Mouse (Mus musculus) heart, postnatal 14 days (tissue): ENCODE measurements around the gene Syne1. TPM values are rescaled to one million over a fixed set of nuclear protein-coding genes. Genes with fewer than 3 reads are reported as not detected.

Experiments
- DNase-seq, 2 experiments: peaks; one replicate each; pipeline ENCODE4 v3.0.0; 2021 to 2022
- intact Hi-C: fragments of 180-260 bp; cut with DNase I; formaldehyde crosslinking; loops from one replicate; pipeline ENCODE4 v1.15.1; 2025
- total RNA-seq, 2 experiments: library from RNA; stranded (reverse); gene quantifications; 2 replicates each; pipeline ENCODE4 v1.2.3; 2021

Gene Syne1
- total RNA-seq, 2 experiments from 2014 or later: 64.3 to 67.6 TPM

GRCm38 (mm10) chr10:5032192-5033048 lies 518.9 kb downstream of the Syne1 start:
- DNase-seq: no peak
- intact Hi-C loops: loop anchor here (2.0 to 5.0 kb wide), 2 partner anchors 14 to 85 kb away; no protein-coding TSS in a partner anchor

DNA sequence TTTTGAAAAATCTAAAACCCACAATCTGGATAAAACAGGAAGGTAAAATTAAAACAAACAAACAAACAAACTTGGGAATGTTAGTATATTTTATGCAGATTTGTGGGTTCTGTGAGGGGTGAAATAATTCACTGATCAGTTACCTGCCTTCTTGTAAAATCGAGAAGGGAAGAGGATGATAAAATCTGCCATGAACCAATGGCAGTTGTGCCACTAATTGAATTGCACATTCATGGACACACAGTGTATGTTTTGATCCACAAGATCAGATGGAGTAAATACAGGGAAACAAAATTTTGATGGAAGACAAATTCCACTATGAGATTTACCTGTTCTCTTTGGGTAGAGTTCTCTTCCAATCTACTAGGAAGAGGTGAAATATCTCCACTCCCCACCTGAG lies 521.4 kb downstream of the Syne1 start:
- intact Hi-C loops: loop anchor here (5.0 kb wide), 1 partner anchor 87 kb away; no protein-coding TSS in a partner anchor
- no peak for DNase-seq

- no peak for DNase-seq
- intact Hi-C loops: no loop called here
These were observed 522.1 kb downstream of the Syne1 start for GRCm38 (mm10) chr10:5029161-5029560.

DNA sequence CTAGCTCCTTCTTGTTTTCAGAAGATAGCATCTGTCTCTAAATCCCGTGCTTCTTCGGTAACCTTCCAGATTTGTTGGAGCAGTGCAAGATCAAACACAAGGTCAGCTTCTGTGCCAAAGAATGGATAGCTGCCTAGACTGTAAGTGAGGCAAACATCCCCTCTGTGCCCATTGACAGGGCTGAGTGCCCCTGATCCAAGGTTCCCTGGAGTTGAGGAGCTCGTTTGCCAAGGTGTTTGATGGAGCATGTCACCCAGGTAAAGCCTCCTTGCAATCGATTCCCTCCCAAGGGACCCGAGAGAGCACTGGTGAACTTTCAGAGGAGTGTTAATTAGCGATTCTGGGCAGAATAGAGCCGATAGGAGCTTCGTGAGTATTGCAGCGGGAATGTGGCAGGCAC lies 523.0 kb downstream of the Syne1 start:
- intact Hi-C loops: no loop called here
- no peak for DNase-seq

- DNase-seq: no peak
- intact Hi-C loops: no loop called here
These were observed 524.1 kb downstream of the Syne1 start for GRCm38 (mm10) chr10:5027208-5027607.

DNA sequence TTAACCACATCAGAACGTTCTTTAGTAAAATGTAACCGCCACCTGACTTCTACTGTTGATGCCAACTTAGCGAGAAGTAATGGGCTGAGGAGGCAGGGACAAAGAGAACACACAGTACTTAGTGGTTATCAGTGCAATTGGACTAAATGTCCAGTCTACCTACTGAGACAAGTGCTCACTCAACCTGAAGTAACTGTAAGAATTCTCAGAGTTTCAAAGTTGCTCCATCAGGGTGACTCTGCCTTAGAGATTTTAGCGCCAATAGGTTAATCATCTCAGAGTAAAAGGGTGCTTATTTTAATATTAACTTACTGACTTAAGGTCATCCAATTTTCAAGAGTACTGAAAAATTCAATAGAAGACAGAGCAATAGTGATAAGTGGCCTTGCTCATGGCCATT lies 525.4 kb downstream of the Syne1 start:
- intact Hi-C loops: no loop called here
- no peak for DNase-seq

- DNase-seq: no peak
- intact Hi-C loops: no loop called here
These were observed 534.1 kb downstream of the Syne1 start for GRCm38 (mm10) chr10:5017148-5017547.

DNA sequence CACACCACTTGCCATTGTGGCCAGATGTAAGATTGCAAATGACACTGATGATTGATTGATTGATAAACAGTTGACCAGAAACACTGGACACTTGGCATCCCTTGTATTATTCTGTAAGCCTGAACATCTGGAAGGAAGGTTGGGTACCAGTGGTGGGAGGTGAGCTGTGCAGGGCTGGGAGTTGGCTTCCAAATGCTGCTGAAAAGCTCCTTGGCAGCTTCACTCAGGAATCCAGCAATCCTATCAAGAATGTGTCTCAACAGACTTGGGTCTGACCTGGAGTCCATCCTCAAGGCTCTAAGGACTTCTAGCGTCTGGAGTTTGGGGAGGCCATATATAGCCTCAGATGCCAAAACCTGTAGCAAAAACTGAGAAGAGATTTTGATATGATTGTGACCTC lies 536.3 kb downstream of the Syne1 start:
- intact Hi-C loops: no loop called here
- no peak for DNase-seq

- no peak for DNase-seq
- intact Hi-C loops: no loop called here
These were observed 539.3 kb downstream of the Syne1 start for GRCm38 (mm10) chr10:5012004-5012403.

GRCm38 (mm10) chr10:5008795-5009366 lies 542.4 kb downstream of the Syne1 start:
- intact Hi-C loops: no loop called here
- DNase-seq: no peak

DNA sequence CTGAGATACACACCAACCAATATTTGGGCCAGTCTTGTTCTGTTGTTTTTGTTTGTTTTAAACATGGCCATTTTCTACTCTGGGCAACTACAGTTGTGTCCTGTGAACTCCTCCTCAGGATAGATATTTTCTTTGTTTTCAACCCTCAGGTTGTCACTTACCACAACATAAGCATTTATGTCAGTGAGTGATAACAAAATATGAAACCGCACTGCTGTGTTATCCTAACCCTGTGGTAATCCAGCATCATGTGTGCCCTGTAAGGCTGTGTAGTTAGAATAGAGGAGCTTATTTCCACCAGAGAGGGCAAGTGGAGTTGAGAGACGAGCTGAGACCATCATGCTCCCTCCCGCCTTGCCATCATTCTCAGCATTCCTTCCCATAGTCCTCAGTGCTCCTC lies 554.7 kb downstream of the Syne1 start:
- intact Hi-C loops: no loop called here
- DNase-seq: no peak

- DNase-seq: no peak
- intact Hi-C loops: no loop called here
These were observed 557.5 kb downstream of the Syne1 start for GRCm38 (mm10) chr10:4993802-4994201.

DNA sequence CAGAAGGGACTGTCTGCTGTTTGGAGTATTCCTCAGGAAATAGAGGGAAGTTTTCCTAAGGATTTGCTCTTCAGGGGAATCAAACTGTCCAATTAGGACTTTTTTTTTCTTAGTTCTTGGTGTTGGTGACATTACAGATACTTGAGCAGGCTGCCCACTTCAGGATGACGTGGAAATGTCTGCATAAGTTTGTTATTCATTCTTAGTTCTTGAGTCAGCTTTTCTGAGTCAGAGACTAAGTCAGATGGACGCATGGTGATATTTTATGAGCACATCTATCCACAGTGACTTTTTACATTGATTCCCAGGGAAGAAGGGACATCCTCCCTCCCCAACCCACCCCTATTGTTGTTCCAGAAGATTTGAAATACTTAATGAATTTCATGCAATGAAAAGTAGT lies 567.4 kb downstream of the Syne1 start:
- DNase-seq: no peak
- intact Hi-C loops: no loop called here

- intact Hi-C loops: no loop called here
- no peak for DNase-seq
These were observed 573.9 kb downstream of the Syne1 start for GRCm38 (mm10) chr10:4977374-4977773.

DNA sequence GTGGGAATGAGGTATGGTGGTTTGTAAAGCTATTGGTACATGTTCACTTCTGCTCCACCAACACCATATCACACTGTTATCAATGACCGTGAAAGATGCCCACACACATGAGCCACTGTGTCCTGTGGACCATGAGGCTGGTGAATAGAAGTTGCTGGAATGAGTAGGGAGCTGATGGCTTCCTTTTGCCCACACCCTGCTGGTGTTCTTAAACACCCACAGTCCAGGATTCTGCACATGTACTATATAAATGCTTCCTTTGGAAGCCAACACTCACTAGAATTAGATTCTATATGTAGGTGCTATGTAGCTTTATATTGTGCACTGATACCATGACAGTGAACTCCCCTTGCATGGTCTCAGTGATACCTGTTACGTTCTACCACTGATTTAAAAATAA lies 574.7 kb downstream of the Syne1 start:
- intact Hi-C loops: no loop called here

DNA sequence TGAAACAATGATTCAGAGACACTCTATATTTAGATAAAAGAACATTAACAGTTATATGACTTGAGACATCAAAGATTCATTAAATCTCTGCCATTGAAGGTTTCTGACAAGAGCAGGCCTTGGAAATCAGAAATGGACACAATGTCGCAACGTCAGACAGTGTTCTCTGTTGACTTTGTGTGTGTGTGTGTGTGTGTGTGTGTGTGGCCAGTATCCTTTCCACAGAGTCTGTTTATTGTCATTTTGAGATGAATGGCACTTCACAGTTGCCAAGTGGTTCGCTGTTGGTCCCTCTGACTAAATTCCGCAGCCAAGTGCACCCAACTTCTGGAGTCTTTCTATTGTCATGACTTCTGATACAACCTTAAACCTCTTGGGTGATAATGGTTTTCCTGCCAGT lies 577.0 kb downstream of the Syne1 start:
- no peak for DNase-seq
- intact Hi-C loops: no loop called here

More for the DNA sequence above, 574.7 kb downstream of the Syne1 start:
- no peak for DNase-seq

DNA sequence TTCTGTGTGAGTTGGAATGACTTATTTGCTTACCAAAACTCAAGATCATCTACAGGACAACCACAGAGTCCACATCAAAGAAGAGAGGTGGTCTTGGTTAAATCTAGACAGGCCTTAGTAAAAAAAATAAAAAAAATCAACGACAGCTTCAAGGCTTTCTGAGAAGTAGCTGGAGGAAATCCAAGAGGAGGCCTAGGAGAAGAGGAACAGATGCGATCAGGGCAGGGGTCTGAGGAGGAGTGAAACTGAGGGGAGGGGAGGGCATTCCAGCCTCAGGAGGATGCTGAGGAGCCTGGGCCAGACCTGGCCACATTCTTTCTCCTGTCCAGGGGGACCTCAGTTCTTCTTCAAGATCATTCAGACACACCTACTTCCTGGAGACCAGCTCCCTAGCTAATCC lies 579.3 kb downstream of the Syne1 start:
- no peak for DNase-seq
- intact Hi-C loops: no loop called here

DNA sequence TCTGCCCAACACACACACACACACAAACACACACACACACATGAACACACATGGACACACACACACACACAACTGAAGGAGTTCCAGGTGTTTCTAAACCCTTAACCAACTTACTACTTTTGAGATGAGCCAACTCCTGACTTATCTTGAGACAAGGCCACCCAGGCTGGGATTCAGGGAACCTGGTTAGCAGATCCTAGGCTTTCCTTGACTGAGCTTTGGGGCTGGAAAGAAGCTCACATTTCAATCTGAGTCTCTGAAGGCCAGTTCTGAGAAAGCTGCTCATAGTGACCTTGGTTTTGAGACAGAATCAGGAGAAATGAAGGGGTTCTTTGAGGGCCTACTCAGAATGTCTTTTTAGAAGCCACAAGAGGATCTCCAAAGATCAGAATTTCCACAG lies 579.7 kb downstream of the Syne1 start:
- DNase-seq: no peak
- intact Hi-C loops: no loop called here

DNA sequence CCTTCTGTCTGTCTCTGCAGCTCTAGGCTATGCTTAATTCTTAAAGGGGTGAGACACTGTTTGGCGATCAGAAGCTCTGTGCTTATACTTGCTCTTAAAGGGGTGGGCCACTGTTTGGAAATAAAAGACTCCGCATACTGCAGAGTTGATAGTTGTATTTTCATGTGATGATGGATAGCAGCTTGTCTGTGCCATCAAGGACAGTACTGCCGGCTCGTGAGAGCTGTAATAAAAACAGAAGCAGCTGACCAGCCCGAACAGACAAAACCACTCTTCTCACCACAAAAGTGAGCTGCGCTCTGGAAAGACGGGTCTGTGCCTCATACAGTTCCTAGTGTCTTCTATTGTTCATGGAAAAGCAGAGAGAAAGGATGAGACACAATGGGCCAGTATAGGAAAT lies 580.1 kb downstream of the Syne1 start:
- intact Hi-C loops: no loop called here
- DNase-seq: no peak
